Mouse (Mus musculus): ENCODE measurements around the gene Rpp14. TPM values are rescaled to one million over a fixed set of nuclear protein-coding genes. Genes with fewer than 3 reads are reported as not detected.
"Not testable (repeated sequence)": the region's sequence is repeated elsewhere in the genome, so short reads cannot be mapped to it uniquely, and the experiment has no call there.

Gene Rpp14
- total RNA-seq, 1 experiment from 2014 or later, result 83.2 TPM

GRCm38 (mm10) chr14:8099561-8100021 is 19.4 kb downstream of the Rpp14 start:
- peak; percentile 28 to 62; a peak in 1 of 4 replicates for ATAC-seq (replicated peaks in 1 of 2; ENCODE audit: insufficient read depth in 1 of 2, low FRiP score in 2 of 2, low TSS enrichment in 1 of 2, low read depth in 1 of 2, poor library complexity in 2 of 2, severe bottlenecking in 2 of 2)

GRCm38 (mm10) chr14:8101886-8102285 is 21.7 kb downstream of the Rpp14 start:
- no peak for ATAC-seq (replicated peaks in 1 of 2; ENCODE audit: insufficient read depth in 1 of 2, low FRiP score in 2 of 2, low TSS enrichment in 1 of 2, low read depth in 1 of 2, poor library complexity in 2 of 2, severe bottlenecking in 2 of 2)

GRCm38 (mm10) chr14:8102676-8103075 is 22.5 kb downstream of the Rpp14 start:
- no peak for ATAC-seq (replicated peaks in 1 of 2; ENCODE audit: insufficient read depth in 1 of 2, low FRiP score in 2 of 2, low TSS enrichment in 1 of 2, low read depth in 1 of 2, poor library complexity in 2 of 2, severe bottlenecking in 2 of 2)

GRCm38 (mm10) chr14:8108047-8108446 is 27.9 kb downstream of the Rpp14 start:
- no peak for ATAC-seq (replicated peaks in 1 of 2; ENCODE audit: insufficient read depth in 1 of 2, low FRiP score in 2 of 2, low TSS enrichment in 1 of 2, low read depth in 1 of 2, poor library complexity in 2 of 2, severe bottlenecking in 2 of 2)

- ATAC-seq (replicated peaks in 1 of 2; ENCODE audit: insufficient read depth in 1 of 2, low FRiP score in 2 of 2, low TSS enrichment in 1 of 2, low read depth in 1 of 2, poor library complexity in 2 of 2, severe bottlenecking in 2 of 2), result no peak
Measured at GRCm38 (mm10) chr14:8108976-8109375, 28.8 kb downstream of the Rpp14 start.

GRCm38 (mm10) chr14:8111545-8111944 is 31.4 kb downstream of the Rpp14 start:
- no peak for ATAC-seq (replicated peaks in 1 of 2; ENCODE audit: insufficient read depth in 1 of 2, low FRiP score in 2 of 2, low TSS enrichment in 1 of 2, low read depth in 1 of 2, poor library complexity in 2 of 2, severe bottlenecking in 2 of 2)

- ATAC-seq (replicated peaks in 1 of 2; ENCODE audit: insufficient read depth in 1 of 2, low FRiP score in 2 of 2, low TSS enrichment in 1 of 2, low read depth in 1 of 2, poor library complexity in 2 of 2, severe bottlenecking in 2 of 2), result no peak
Measured at GRCm38 (mm10) chr14:8112036-8112435, 31.9 kb downstream of the Rpp14 start.

- ATAC-seq (replicated peaks in 1 of 2; ENCODE audit: insufficient read depth in 1 of 2, low FRiP score in 2 of 2, low TSS enrichment in 1 of 2, low read depth in 1 of 2, poor library complexity in 2 of 2, severe bottlenecking in 2 of 2), result no peak
Measured at GRCm38 (mm10) chr14:8113616-8114015, 33.4 kb downstream of the Rpp14 start.

GRCm38 (mm10) chr14:8114306-8114705 is 34.1 kb downstream of the Rpp14 start:
- no peak for ATAC-seq (replicated peaks in 1 of 2; ENCODE audit: insufficient read depth in 1 of 2, low FRiP score in 2 of 2, low TSS enrichment in 1 of 2, low read depth in 1 of 2, poor library complexity in 2 of 2, severe bottlenecking in 2 of 2)

- no peak for ATAC-seq (replicated peaks in 1 of 2; ENCODE audit: insufficient read depth in 1 of 2, low FRiP score in 2 of 2, low TSS enrichment in 1 of 2, low read depth in 1 of 2, poor library complexity in 2 of 2, severe bottlenecking in 2 of 2)
Measured at GRCm38 (mm10) chr14:8114756-8115155, 34.6 kb downstream of the Rpp14 start.

- 0 out of 4 replicates have a peak, but pooled peaks of 1 of the 2 experiments have one; percentile 17 for ATAC-seq (replicated peaks in 1 of 2; ENCODE audit: insufficient read depth in 1 of 2, low FRiP score in 2 of 2, low TSS enrichment in 1 of 2, low read depth in 1 of 2, poor library complexity in 2 of 2, severe bottlenecking in 2 of 2)
Measured at GRCm38 (mm10) chr14:8115772-8116171, 35.6 kb downstream of the Rpp14 start.

GRCm38 (mm10) chr14:8117371-8117770 is 37.2 kb downstream of the Rpp14 start:
- no peak for ATAC-seq (replicated peaks in 1 of 2; ENCODE audit: insufficient read depth in 1 of 2, low FRiP score in 2 of 2, low TSS enrichment in 1 of 2, low read depth in 1 of 2, poor library complexity in 2 of 2, severe bottlenecking in 2 of 2)

- ATAC-seq (replicated peaks in 1 of 2; ENCODE audit: insufficient read depth in 1 of 2, low FRiP score in 2 of 2, low TSS enrichment in 1 of 2, low read depth in 1 of 2, poor library complexity in 2 of 2, severe bottlenecking in 2 of 2), result no peak
Measured at GRCm38 (mm10) chr14:8119454-8119853, 39.3 kb downstream of the Rpp14 start.

GRCm38 (mm10) chr14:8119904-8120303 is 39.7 kb downstream of the Rpp14 start:
- no peak for ATAC-seq (replicated peaks in 1 of 2; ENCODE audit: insufficient read depth in 1 of 2, low FRiP score in 2 of 2, low TSS enrichment in 1 of 2, low read depth in 1 of 2, poor library complexity in 2 of 2, severe bottlenecking in 2 of 2)

- no peak for ATAC-seq (replicated peaks in 1 of 2; ENCODE audit: insufficient read depth in 1 of 2, low FRiP score in 2 of 2, low TSS enrichment in 1 of 2, low read depth in 1 of 2, poor library complexity in 2 of 2, severe bottlenecking in 2 of 2)
Measured at GRCm38 (mm10) chr14:8123141-8123540, 43.0 kb downstream of the Rpp14 start.

GRCm38 (mm10) chr14:8123611-8124010 is 43.4 kb downstream of the Rpp14 start:
- ATAC-seq (replicated peaks in 1 of 2; ENCODE audit: insufficient read depth in 1 of 2, low FRiP score in 2 of 2, low TSS enrichment in 1 of 2, low read depth in 1 of 2, poor library complexity in 2 of 2, severe bottlenecking in 2 of 2), result not testable (repeated sequence)

GRCm38 (mm10) chr14:8124046-8124881 is 44.1 kb downstream of the Rpp14 start:
- no peak for ATAC-seq (replicated peaks in 1 of 2; ENCODE audit: insufficient read depth in 1 of 2, low FRiP score in 2 of 2, low TSS enrichment in 1 of 2, low read depth in 1 of 2, poor library complexity in 2 of 2, severe bottlenecking in 2 of 2)

- no peak for ATAC-seq (replicated peaks in 1 of 2; ENCODE audit: insufficient read depth in 1 of 2, low FRiP score in 2 of 2, low TSS enrichment in 1 of 2, low read depth in 1 of 2, poor library complexity in 2 of 2, severe bottlenecking in 2 of 2)
Measured at GRCm38 (mm10) chr14:8127971-8128370, 47.8 kb downstream of the Rpp14 start.

GRCm38 (mm10) chr14:8132789-8133188 is 52.6 kb downstream of the Rpp14 start:
- peak; percentile 84 to 92 for ATAC-seq (replicated peaks in 1 of 2; ENCODE audit: insufficient read depth in 1 of 2, low FRiP score in 2 of 2, low TSS enrichment in 1 of 2, low read depth in 1 of 2, poor library complexity in 2 of 2, severe bottlenecking in 2 of 2)
